Mouse (Mus musculus) liver, postnatal 0 days (tissue): ENCODE results near the gene Glt8d1. TPM values are rescaled to one million over a fixed set of nuclear protein-coding genes. Genes with fewer than 3 reads are reported as not detected.
A peak's percentile ranks its signal among the peaks of the same experiment; 100 is the strongest.

Experiments
- ATAC-seq: fragments of 200-750 bp; cut with Nextera tagmentation; 2 replicates; pipeline ENCODE4 v1.8.0; 2017; ENCODE audit warnings: mild to moderate bottlenecking, moderate library complexity
- DNase-seq: peaks from one replicate; pipeline ENCODE4 v3.0.0-alpha.2; 2016
- H3K27ac ChIP-seq: fragments of 300-500 bp; sonication (generic); 2 replicates; pipeline ENCODE4 v1.5.1; 2014; ENCODE audit warnings: antibody characterized with exemption, moderate library complexity, mild to moderate bottlenecking, low read depth
- H3K27me3 ChIP-seq: fragments of 300-500 bp; sonication (generic); 2 replicates; pipeline ENCODE4 v1.6.1; 2014; ENCODE audit warnings: low read length, control low read depth, mixed read lengths; ENCODE audit not compliant: insufficient read depth
- H3K36me3 ChIP-seq: fragments of 300-500 bp; sonication (generic); replicated peaks from 2 replicates; pipeline ENCODE4 v1.6.1; 2014; ENCODE audit warnings: mild to moderate bottlenecking, control low read depth, low read length, moderate library complexity, mixed read lengths; ENCODE audit not compliant: insufficient read depth
- H3K4me1 ChIP-seq: fragments of 300-500 bp; sonication (generic); 2 replicates; pipeline ENCODE4 v1.6.1; 2014; ENCODE audit warnings: antibody characterized with exemption, mild to moderate bottlenecking, control low read depth; ENCODE audit not compliant: insufficient read depth
- H3K4me2 ChIP-seq: fragments of 300-500 bp; sonication (generic); 2 replicates; pipeline ENCODE4 v1.6.1; 2014; ENCODE audit warnings: low read depth, mild to moderate bottlenecking, low read length, moderate library complexity, mixed read lengths
- H3K4me3 ChIP-seq: fragments of 300-500 bp; sonication (generic); 2 replicates; pipeline ENCODE4 v1.5.1; 2014; ENCODE audit warnings: low read depth, low read length
- H3K9ac ChIP-seq: fragments of 300-500 bp; sonication (generic); replicated peaks from 2 replicates; pipeline ENCODE4 v1.6.1; 2014; ENCODE audit warnings: mild to moderate bottlenecking, moderate library complexity
- H3K9me3 ChIP-seq: fragments of 300-500 bp; sonication (generic); 2 replicates; pipeline ENCODE4 v1.6.1; 2016; ENCODE audit warnings: mild to moderate bottlenecking, control low read depth, low read length, mixed read lengths
- CTCF ChIP-seq: sonication (generic); IDR thresholded peaks from 2 replicates; pipeline ENCODE4 v1.5.1; 2016; ENCODE audit warnings: antibody characterized with exemption, low read depth
- EP300 ChIP-seq: IDR thresholded peaks from 2 replicates; pipeline ENCODE4 v1.6.1; 2016; ENCODE audit warnings: antibody characterized with exemption, low read depth, mild to moderate bottlenecking
- WGBS: fragments of 180-500 bp; shearing (Covaris S2); extraction: QIAGEN DNeasy Blood & Tissue Kit; methylation state at CpG from one replicate; pipeline ENCODE4 v1.1.7; 2014; ENCODE audit not compliant: insufficient replicate concordance; 5-methylcytosine and 5-hydroxymethylcytosine counted together
- polyA plus RNA-seq: library from polyadenylated mRNA; unstranded; fragments of >200 nt; fragmentation: Nextera tagmentation; extraction: Ambion mirVana; gene quantifications from 2 replicates; pipeline ENCODE4 v1.2.1, GENCODE M21; 2015

Gene Glt8d1
- polyA plus RNA-seq, result 9.4 TPM in 2 replicates

DNA sequence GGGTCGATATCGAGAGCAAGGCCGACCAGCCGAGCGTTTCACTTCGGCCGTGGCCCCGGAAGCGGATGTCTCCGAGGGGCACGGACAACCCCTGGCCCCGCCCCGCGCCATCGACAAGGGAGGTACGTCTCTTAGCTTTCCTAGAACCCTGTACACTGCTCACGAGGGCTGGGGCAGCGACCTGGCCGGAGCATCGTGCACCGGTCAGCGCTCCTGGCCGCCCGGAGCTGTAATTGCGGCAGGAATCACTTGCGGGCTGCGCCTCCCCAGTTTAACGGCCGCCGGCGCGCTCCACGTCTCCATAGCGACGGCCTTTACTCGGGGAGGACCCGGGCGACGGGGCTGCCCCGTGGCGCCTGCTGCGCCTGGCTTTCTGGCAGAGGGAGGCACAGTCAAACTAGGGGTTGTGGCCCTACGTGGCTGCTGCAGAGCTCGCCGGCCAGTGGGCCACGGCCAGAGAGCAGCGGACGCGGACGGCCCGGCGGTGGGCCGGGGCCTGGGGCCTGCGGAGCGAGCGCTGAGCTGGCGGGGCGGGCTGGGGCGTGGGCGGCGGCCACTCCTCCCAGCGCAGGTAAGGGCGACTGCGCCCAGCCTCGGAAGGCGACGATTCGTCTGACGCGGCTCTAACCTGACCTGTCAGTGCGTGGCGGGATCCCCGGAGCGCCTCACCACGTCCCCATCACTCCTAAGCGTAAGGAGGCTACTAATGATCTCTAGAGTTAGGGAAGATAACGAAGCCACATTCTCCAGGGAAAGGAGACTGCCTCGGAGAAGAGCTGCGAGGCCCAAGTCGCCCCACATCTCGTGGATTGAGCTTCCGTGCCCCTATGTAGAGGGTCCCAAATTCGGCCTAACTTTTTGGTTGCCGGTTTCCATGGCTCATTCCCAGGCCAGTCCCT, at the start of gene Glt8d1, which contains the start of gene Spcs1:
TSS of gene Glt8d1 (plus strand) at position 94 of the 899 bp plus-strand sequence.
TSS of gene Spcs1 (minus strand) at position 366 of the 899 bp plus-strand sequence.
- Histone ChIP-seq H3K27ac (peak within 1 kb of the TSS; percentile 95), H3K36me3 (peaks cover 6% of the 10 kb centered on the region; the same call in 1 of the 2 replicates), H3K4me1 (peaks cover 13% of the 10 kb centered on the region), H3K27me3 (no peaks in the 10 kb centered on the region), H3K4me3 (peak within 1 kb of the TSS; percentile 84), H3K4me2 (peak within 1 kb of the TSS; percentile 73), H3K9ac (peak within 1 kb of the TSS; percentile 92), H3K9me3 (no peaks in the 10 kb centered on the region)
- ATAC-seq (peak; percentile 92), DNase-seq (peak; percentile 91)
- under 1% methylated on average over 81 of the region's 84 CpGs for WGBS
- TF ChIP-seq EP300 (no peak), CTCF (no peak)

- no peak overlapping the region for H3K4me3 ChIP-seq
- no peak overlapping the region for H3K9ac ChIP-seq
- WGBS, result 73% methylated on average over 2 of the region's 2 CpGs
- no peak overlapping the region for H3K27ac ChIP-seq
- TF ChIP-seq EP300 (no peak), CTCF (no peak)
- no peaks in the 10 kb centered on the region for H3K27me3 ChIP-seq
- no peaks in the 10 kb centered on the region; the same call in 1 of the 2 replicates for H3K36me3 ChIP-seq
- DNase-seq (no peak), ATAC-seq (no peak)
- no peaks in the 10 kb centered on the region for H3K9me3 ChIP-seq
- no peaks in the 10 kb centered on the region for H3K4me1 ChIP-seq
- H3K4me2 ChIP-seq, result no peak overlapping the region
These were observed 42.7 kb upstream of the Glt8d1 start for GRCm38 (mm10) chr14:30958517-30958916.

- no peak overlapping the region for H3K4me2 ChIP-seq
- no peaks in the 10 kb centered on the region; the same call in 1 of the 2 replicates for H3K36me3 ChIP-seq
- H3K9ac ChIP-seq, result no peak overlapping the region
- H3K4me3 ChIP-seq, result no peak overlapping the region
- 61% methylated on average over 4 of the region's 4 CpGs for WGBS
- TF ChIP-seq CTCF (no peak), EP300 (no peak)
- no peaks in the 10 kb centered on the region for H3K27me3 ChIP-seq
- H3K9me3 ChIP-seq, result no peaks in the 10 kb centered on the region
- DNase-seq (no peak), ATAC-seq (peak; percentile 40; the same call in 1 of the 2 replicates)
- no peaks in the 10 kb centered on the region for H3K4me1 ChIP-seq
- H3K27ac ChIP-seq, result no peak overlapping the region
These were observed 42.2 kb upstream of the Glt8d1 start for GRCm38 (mm10) chr14:30959031-30959430.

DNA sequence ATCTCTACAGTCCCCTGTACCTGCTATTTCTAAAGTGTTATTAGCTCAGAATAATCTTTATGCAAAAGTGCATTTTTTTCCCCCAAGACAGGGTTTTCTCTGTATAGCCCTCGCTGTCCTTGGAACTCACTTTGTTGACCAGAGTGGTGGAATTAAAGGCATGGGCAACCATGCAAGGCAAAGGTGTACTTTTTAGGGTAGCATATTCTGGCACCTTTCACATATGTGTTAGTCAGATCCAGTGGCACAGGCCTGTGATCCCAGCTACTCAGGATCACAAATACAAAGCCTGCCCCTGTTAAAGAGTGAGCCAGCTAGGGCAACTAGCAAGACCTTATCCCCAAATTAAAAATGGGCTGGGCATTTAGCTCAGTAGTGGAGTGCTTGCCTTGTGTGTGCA, 40.8 kb upstream of the Glt8d1 start:
- H3K4me3 ChIP-seq, result no peak overlapping the region
- ATAC-seq (no peak), DNase-seq (no peak)
- H3K27ac ChIP-seq, result no peak overlapping the region
- no peaks in the 10 kb centered on the region for H3K9me3 ChIP-seq
- H3K36me3 ChIP-seq, result peaks cover 2% of the 10 kb centered on the region; the same call in 1 of the 2 replicates
- no peak for TF ChIP-seq CTCF
- no peak for TF ChIP-seq EP300
- no peaks in the 10 kb centered on the region for H3K27me3 ChIP-seq
- H3K9ac ChIP-seq, result no peak overlapping the region
- H3K4me1 ChIP-seq, result no peaks in the 10 kb centered on the region
- H3K4me2 ChIP-seq, result no peak overlapping the region
- 83% methylated on average over 1 of the region's 1 CpGs for WGBS

DNA sequence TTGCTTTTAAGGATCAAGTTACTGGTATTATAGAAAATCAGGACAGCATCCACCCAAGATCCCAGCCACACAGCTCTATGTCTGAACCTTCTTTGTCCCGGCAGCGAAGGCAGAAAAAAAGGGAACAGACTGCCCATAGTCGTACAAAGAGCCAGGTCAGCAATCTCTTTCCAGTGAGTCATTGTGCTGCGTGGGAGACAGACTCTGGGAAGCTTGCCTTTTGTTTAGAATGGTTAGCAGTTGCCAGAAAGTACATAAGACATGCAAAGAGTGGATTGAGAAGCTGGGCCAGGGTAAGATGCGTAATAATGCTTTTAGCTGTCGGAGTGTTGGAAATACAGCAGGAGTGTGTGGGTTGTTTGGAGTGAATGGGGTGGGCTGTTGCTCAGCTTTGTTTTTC, 27.0 kb upstream of the Glt8d1 start:
- H3K9ac ChIP-seq, result no peak overlapping the region
- ATAC-seq, result peak; percentile 44; the same call in 1 of the 2 replicates
- no peaks in the 10 kb centered on the region for H3K27me3 ChIP-seq
- 56% methylated on average over 6 of the region's 6 CpGs for WGBS
- no peaks in the 10 kb centered on the region for H3K9me3 ChIP-seq
- H3K36me3 ChIP-seq, result peaks cover 3% of the 10 kb centered on the region; the same call in 1 of the 2 replicates
- TF ChIP-seq CTCF, result no peak
- TF ChIP-seq EP300, result no peak
- H3K27ac ChIP-seq, result peak overlapping the region; percentile 46; the same call in 1 of the 2 replicates
- DNase-seq, result no peak
- no peak overlapping the region for H3K4me3 ChIP-seq
- H3K4me2 ChIP-seq, result no peak overlapping the region
- H3K4me1 ChIP-seq, result 0 out of 2 replicates have a peak, but pooled peaks cover 3% of the 10 kb centered on the region

GRCm38 (mm10) chr14:30976222-30976621, 25.0 kb upstream of the Glt8d1 start:
- Histone ChIP-seq H3K4me1 (0 out of 2 replicates have a peak, but pooled peaks cover 3% of the 10 kb centered on the region), H3K4me2 (no peak overlapping the region), H3K36me3 (peaks cover 3% of the 10 kb centered on the region; the same call in 1 of the 2 replicates), H3K27ac (peak overlapping the region; percentile 70), H3K4me3 (no peak overlapping the region), H3K9me3 (no peaks in the 10 kb centered on the region), H3K9ac (no peak overlapping the region), H3K27me3 (no peaks in the 10 kb centered on the region)
- DNase-seq, result no peak
- WGBS, result 64% methylated on average over 3 of the region's 3 CpGs
- TF ChIP-seq EP300 (no peak), CTCF (no peak)
- peak; percentile 36; the same call in 1 of the 2 replicates for ATAC-seq
